Comparison of ENCODE assay signal across 11 mouse cellular contexts in genomic region chr17:29731953-29732325, GRCm38 (mm10). TPM values are rescaled to one million over a fixed set of nuclear protein-coding genes. Genes with fewer than 3 reads are reported as not detected.
A peak's percentile ranks its signal among the peaks of the same experiment; 100 is the strongest.
DNase-seq lines count a peak whose midpoint lies in the region; ATAC-seq lines count a peak whose summit lies in the region.
"Had no signal": no experiment of that assay in that cellular context is flagged by ENCODE, and none has a peak within 500 bp of the region (broad histone marks: within the 10 kb centered on the region; RNA-seq: fewer than 3 reads in every experiment).

No protein-coding gene starts in this region.

- H3K9me3 ChIP-seq in hindbrain, embryonic 12.5 days (replicated peaks), result no peaks in the 10 kb centered on the region
- H3K9me3 ChIP-seq in limb, embryonic 10.5 days (replicated peaks), result no peaks in the 10 kb centered on the region
- H3K9me3 ChIP-seq: limb, embryonic 15.5 days; stomach, embryonic 15.5 days had no signal

- peak overlapping the region; percentile 86 for H3K27ac ChIP-seq in hindbrain, embryonic 12.5 days
- peak overlapping the region; percentile 46; the same call in 1 of the 2 replicates for H3K27ac ChIP-seq in limb, embryonic 10.5 days
- H3K27ac ChIP-seq: limb, embryonic 15.5 days; stomach, embryonic 15.5 days had no signal

- no peak overlapping the region for H3K4me3 ChIP-seq in hindbrain, embryonic 12.5 days
- no peak overlapping the region for H3K4me3 ChIP-seq in limb, embryonic 10.5 days
- H3K4me3 ChIP-seq: limb, embryonic 15.5 days; stomach, embryonic 15.5 days had no signal

- H3K4me2 ChIP-seq in hindbrain, embryonic 12.5 days (replicated peaks), result no peak overlapping the region
- H3K4me2 ChIP-seq: limb, embryonic 15.5 days; stomach, embryonic 15.5 days had no signal

- no peaks in the 10 kb centered on the region for H3K36me3 ChIP-seq in hindbrain, embryonic 12.5 days
- H3K36me3 ChIP-seq in limb, embryonic 10.5 days, result no peaks in the 10 kb centered on the region
- H3K36me3 ChIP-seq: limb, embryonic 15.5 days; stomach, embryonic 15.5 days had no signal

- H3K27me3 ChIP-seq in hindbrain, embryonic 12.5 days, result no peaks in the 10 kb centered on the region
- no peaks in the 10 kb centered on the region for H3K27me3 ChIP-seq in limb, embryonic 10.5 days (ENCODE audit: low read depth, poor library complexity, severe bottlenecking)
- H3K27me3 ChIP-seq: limb, embryonic 15.5 days; stomach, embryonic 15.5 days had no signal

- WGBS in hindbrain, embryonic 12.5 days, result 49% methylated on average over 6 of the region's 6 CpGs
- WGBS in limb, embryonic 10.5 days, result 72% methylated on average over 6 of the region's 6 CpGs

- H3K9ac ChIP-seq in hindbrain, embryonic 12.5 days, result no peak overlapping the region
- H3K9ac ChIP-seq: limb, embryonic 15.5 days; stomach, embryonic 15.5 days had no signal

- peak; percentile 67 for DNase-seq in left cerebral cortex, postnatal 4 days
- DNase-seq in left cerebral cortex, adult 9 months (ENCODE audit: low spot score in 2 of 2), result no peak
- DNase-seq in limb, embryonic 10.5 days (ENCODE audit: low spot score), result no peak
- peak; percentile 33 for DNase-seq in retina, embryonic 14.5 days (ENCODE audit: low spot score)
- no peak for DNase-seq in kidney, postnatal 4 days
- DNase-seq: B cell, adult 2 months had no signal

- ATAC-seq in hindbrain, embryonic 12.5 days (ENCODE audit: low FRiP score), result no peak
- ATAC-seq in erythroblast, adult 5-6 weeks (replicated peaks; ENCODE audit: low FRiP score, poor library complexity, severe bottlenecking), result no peak
- ATAC-seq in inflammation-experienced regulatory T-cells, adult 6 months, result no peak

- intact Hi-C loops in left cerebral cortex, postnatal 4 days (cut with DNase I), result no loop called here

- peaks cover 50% of the 10 kb centered on the region for H3K4me1 ChIP-seq in hindbrain, embryonic 12.5 days
- peaks cover 31% of the 10 kb centered on the region for H3K4me1 ChIP-seq in limb, embryonic 10.5 days
- H3K4me1 ChIP-seq: stomach, embryonic 15.5 days had no signal

RNA-seq across cellular contexts. Expression of gene Ccdc167, which starts 15.1 kb away (rescaled TPM):
- 10 to 100 TPM; 11.6 to 13.5 TPM for total RNA-seq in left cerebral cortex, postnatal 4 days (2021)
- 14.0 and 15.3 TPM in 2 replicates for polyA plus RNA-seq in hindbrain, embryonic 12.5 days (2016; fragmentation: Nextera tagmentation; extraction: Ambion mirVana)
- 16.2 and 21.4 TPM in 2 replicates for polyA plus RNA-seq in limb, embryonic 10.5 days (2016; fragmentation: Nextera tagmentation; extraction: Ambion mirVana)
- total RNA-seq in erythroblast, adult 5-6 weeks (2015; ENCODE audit: low replicate concordance), result 6.5 and 7.7 TPM in 2 replicates
- 4.5 and 9.6 TPM in 2 replicates for total RNA-seq in erythroblast, adult 5-6 weeks (2017; ENCODE audit: low replicate concordance)
- 10 to 100 TPM in 1 of 3 experiments, 1 to 10 TPM in 2; 5.5 to 12.3 (median 8.5) TPM for polyA plus RNA-seq in inflammation-experienced regulatory T-cells, adult 6 months (2017; shearing (Covaris generic))

Comparison
In these comparisons a context has a peak if more than half of its experiments do, and no peak if none do; other contexts are left out.
1. DNase-seq: peak in left cerebral cortex, postnatal 4 days (single experiment) and retina, embryonic 14.5 days (single experiment); none in left cerebral cortex, adult 9 months (0 of 2), limb, embryonic 10.5 days (single experiment) and kidney, postnatal 4 days (0 of 2).